Mouse (Mus musculus) myocyte (in vitro differentiated cells): ENCODE results near the gene Gm28042.

Experiments
- POLR2A ChIP-seq: IDR thresholded peaks from one replicate; pipeline ENCODE4 v1.6.1; 2011; ENCODE audit warnings: low read depth, mild to moderate bottlenecking, control low read depth, moderate library complexity; ENCODE audit not compliant: insufficient read length
- USF1 ChIP-seq: IDR thresholded peaks from one replicate; pipeline ENCODE4 v1.6.1; 2011; ENCODE audit warnings: low read depth, mild to moderate bottlenecking, control low read depth, moderate library complexity

- TF ChIP-seq POLR2A (no peak), USF1 (no peak)
Measured at GRCm38 (mm10) chr2:120049632-120050274, 22.5 kb downstream of the Gm28042 start.
